Mouse (Mus musculus) bone marrow, adult 2 months (tissue): Measurements from ENCODE around the gene Mmab.

ENCODE experiments used
- CTCF ChIP-seq: fragments of 200-500 bp; IDR thresholded peaks from 2 replicates; pipeline ENCODE4 v1.5.1; 2011; ENCODE audit warnings: low read length, control low read depth; ENCODE audit not compliant: control insufficient read depth, insufficient read depth
- POLR2A ChIP-seq: fragments of 200-500 bp; IDR thresholded peaks from 2 replicates; pipeline ENCODE4 v1.6.1; 2011; ENCODE audit warnings: low read depth, mild to moderate bottlenecking, control low read depth, low read length, borderline replicate concordance; ENCODE audit not compliant: control insufficient read depth

DNA sequence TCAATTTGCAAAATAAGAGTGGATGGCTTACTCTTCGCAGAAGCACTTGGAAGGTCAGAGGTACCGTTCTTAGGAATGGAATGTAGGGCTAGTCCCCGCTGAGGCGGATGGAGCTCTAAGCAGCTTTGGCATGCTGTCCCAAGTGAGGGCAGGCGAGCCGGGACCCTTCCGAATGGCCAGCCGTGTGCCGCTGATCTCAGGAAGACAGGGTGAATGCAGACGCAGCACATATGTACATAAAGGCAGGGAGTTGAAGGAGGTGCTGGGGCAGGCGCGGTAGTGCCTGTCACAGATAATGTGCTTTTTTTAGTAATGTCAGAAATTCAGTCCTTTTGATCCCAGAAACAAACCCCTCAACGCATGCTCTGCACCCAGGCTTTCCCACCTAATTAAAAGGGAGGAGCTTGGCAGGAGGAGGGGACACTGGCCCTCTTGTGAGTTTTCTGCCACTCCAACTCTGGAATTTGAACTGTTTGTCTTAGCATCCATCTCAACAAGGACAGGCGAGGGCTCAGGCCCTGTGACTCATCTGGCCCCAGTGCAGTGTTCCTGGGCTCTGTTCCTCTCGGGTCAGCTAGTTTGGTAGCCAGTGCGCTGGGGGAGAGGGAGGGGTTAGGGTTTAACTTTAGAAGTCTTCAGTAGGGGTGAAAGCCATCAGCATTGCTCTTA is 30.7 kb downstream of the Mmab start:
- TF ChIP-seq CTCF (no peak), POLR2A (no peak)
